Mouse (Mus musculus) neural tube, embryonic 13.5 days (tissue): ENCODE measurements around the gene Slc37a1. TPM values are rescaled to one million over a fixed set of nuclear protein-coding genes. Genes with fewer than 3 reads are reported as not detected.

ENCODE experiments used
- ATAC-seq: fragments of 200-750 bp; cut with Nextera tagmentation; 2 replicates; pipeline ENCODE4 v1.8.0; 2017; ENCODE audit warnings: low read depth, mild to moderate bottlenecking, moderate TSS enrichment, moderate library complexity
- H3K27ac ChIP-seq: fragments of 300-500 bp; sonication (generic); replicated peaks from 2 replicates; pipeline ENCODE4 v1.5.1; 2015; ENCODE audit warnings: moderate library complexity, mild to moderate bottlenecking, inconsistent platforms
- H3K27me3 ChIP-seq: fragments of 300-500 bp; sonication (generic); 2 replicates; pipeline ENCODE4 v1.6.1; 2015; ENCODE audit warnings: mild to moderate bottlenecking, inconsistent platforms
- H3K36me3 ChIP-seq: fragments of 300-500 bp; sonication (generic); 2 replicates; pipeline ENCODE4 v1.6.1; 2015; ENCODE audit warnings: mild to moderate bottlenecking, inconsistent platforms
- H3K4me1 ChIP-seq: fragments of 300-500 bp; sonication (generic); replicated peaks from 2 replicates; pipeline ENCODE4 v1.6.1; 2015; ENCODE audit warnings: inconsistent platforms
- H3K4me2 ChIP-seq: fragments of 300-500 bp; sonication (generic); 2 replicates; pipeline ENCODE4 v1.6.1; 2015; ENCODE audit warnings: inconsistent platforms, mild to moderate bottlenecking, moderate library complexity
- H3K4me3 ChIP-seq: fragments of 300-500 bp; sonication (generic); 2 replicates; pipeline ENCODE4 v1.5.1; 2015; ENCODE audit warnings: mild to moderate bottlenecking, inconsistent platforms
- H3K9ac ChIP-seq: fragments of 300-500 bp; sonication (generic); 2 replicates; pipeline ENCODE4 v1.6.1; 2015; ENCODE audit warnings: moderate library complexity, mild to moderate bottlenecking, inconsistent platforms
- H3K9me3 ChIP-seq: fragments of 300-500 bp; sonication (generic); 2 replicates; pipeline ENCODE4 v1.6.1; 2016; ENCODE audit warnings: inconsistent platforms
- WGBS: fragments of 180-500 bp; shearing (Covaris S2); methylation state at CpG from one replicate; pipeline ENCODE4 v1.1.7; 2015; 5-methylcytosine and 5-hydroxymethylcytosine counted together
- polyA plus RNA-seq: library from polyadenylated mRNA; unstranded; fragments of >200 nt; fragmentation: Nextera tagmentation; extraction: Ambion mirVana; gene quantifications from 2 replicates; pipeline ENCODE4 v1.2.1, GENCODE M21; 2015

The Slc37a1 gene
- polyA plus RNA-seq, 1 experiment from 2014 or later = 13.3 TPM

DNA sequence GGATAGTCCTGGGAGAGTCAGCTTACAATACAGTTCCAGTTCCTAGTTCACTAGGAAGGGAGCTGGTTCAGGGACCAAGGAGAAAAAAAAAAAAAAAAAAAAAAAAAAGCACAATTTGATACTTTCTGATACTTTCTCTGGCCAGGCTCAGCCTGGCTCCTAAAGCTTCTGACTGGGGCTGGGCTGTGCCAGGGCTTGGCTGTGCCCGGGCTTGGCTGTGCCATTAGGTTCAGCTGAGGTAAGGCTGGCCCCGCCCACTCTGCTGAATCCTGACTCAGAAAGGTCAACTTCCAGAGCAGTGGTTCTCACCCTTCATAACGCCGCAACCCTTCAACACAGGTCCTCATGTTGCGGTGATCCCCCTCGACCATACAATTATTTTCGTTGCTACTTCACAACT is 26.2 kb upstream of the Slc37a1 start:
- Histone ChIP-seq H3K4me1 (no peaks in the 10 kb centered on the region), H3K9ac (no peak overlapping the region), H3K27ac (no peak overlapping the region), H3K36me3 (no peaks in the 10 kb centered on the region), H3K27me3 (no peaks in the 10 kb centered on the region), H3K4me2 (no peak overlapping the region), H3K4me3 (no peak overlapping the region), H3K9me3 (no peaks in the 10 kb centered on the region)
- 88% methylated on average over 7 of the region's 7 CpGs for WGBS
- no peak for ATAC-seq

DNA sequence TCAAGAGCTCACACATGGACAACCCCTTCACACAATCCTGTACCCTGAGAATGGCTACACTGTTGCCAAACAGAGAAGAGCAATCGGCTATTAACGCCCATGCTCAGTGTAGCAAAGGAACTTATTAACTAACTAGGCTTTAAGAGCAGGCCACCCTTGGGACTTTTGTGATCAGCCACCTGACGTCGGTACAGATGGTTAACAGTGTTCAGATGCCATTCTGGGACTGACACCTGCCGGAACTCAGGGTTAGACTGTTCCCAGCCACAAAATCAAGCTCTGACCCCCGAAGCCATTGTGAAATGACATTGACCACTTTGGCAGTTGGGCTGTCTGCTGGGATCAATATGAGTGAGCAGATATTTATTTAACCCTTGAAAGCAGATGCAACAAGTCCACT is 25.2 kb upstream of the Slc37a1 start:
- 84% methylated on average over 6 of the region's 6 CpGs for WGBS
- H3K9me3 ChIP-seq = no peaks in the 10 kb centered on the region
- no peak for ATAC-seq

DNA sequence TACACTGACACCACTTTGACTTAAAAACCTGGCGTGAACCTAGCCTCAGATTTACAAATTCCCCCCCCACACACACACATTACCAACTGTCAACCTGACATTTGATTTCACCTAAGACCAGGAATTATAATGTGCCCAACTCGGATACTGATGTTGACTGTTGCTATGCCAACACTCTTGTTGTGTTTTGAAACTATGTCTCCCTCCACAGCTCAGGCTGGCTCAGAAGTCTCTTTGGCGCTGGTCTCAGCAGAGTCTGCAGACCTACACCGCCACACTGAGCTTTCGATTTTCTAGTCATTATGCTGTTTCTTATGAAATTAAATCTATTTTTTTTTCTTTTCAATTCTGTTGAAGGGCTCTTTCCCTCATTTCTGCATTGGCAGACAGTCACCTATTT is 23.9 kb upstream of the Slc37a1 start:
- 82% methylated on average over 5 of the region's 5 CpGs for WGBS
- no peak for ATAC-seq

More for the DNA sequence above, 25.2 kb upstream of the Slc37a1 start:
- H3K4me2 ChIP-seq = no peak overlapping the region
- no peaks in the 10 kb centered on the region for H3K27me3 ChIP-seq
- H3K27ac ChIP-seq = no peak overlapping the region
- no peaks in the 10 kb centered on the region for H3K36me3 ChIP-seq
- no peak overlapping the region for H3K4me3 ChIP-seq
- H3K9ac ChIP-seq = no peak overlapping the region
- H3K4me1 ChIP-seq = no peaks in the 10 kb centered on the region

DNA sequence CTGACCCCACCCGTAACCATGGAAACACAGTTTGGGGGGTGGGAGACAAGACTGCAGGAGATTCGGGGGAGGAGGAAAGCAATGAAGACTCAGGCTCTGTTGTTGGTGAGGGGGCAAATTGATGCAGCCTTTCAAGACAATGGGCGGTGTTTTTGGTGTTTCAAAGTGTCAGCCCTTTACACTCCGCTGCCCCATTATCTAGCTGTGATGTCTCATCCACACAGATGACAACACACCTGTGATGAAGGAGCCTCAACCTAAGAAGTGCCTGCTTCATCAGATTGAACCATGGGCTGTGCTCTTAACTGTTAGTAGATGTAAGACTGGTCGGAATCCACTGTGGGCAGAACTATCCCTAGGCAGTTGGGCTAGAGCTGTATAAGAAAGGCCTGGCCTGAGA is 22.8 kb upstream of the Slc37a1 start:
- Histone ChIP-seq H3K4me1 (no peaks in the 10 kb centered on the region), H3K27me3 (no peaks in the 10 kb centered on the region), H3K4me2 (no peak overlapping the region), H3K36me3 (no peaks in the 10 kb centered on the region), H3K9me3 (no peaks in the 10 kb centered on the region), H3K4me3 (no peak overlapping the region), H3K27ac (no peak overlapping the region), H3K9ac (no peak overlapping the region)
- no peak for ATAC-seq
- 83% methylated on average over 5 of the region's 5 CpGs for WGBS

More for the DNA sequence above, 23.9 kb upstream of the Slc37a1 start:
- Histone ChIP-seq H3K4me1 (no peaks in the 10 kb centered on the region), H3K27ac (no peak overlapping the region), H3K4me2 (no peak overlapping the region), H3K27me3 (no peaks in the 10 kb centered on the region), H3K4me3 (no peak overlapping the region), H3K9ac (no peak overlapping the region), H3K36me3 (no peaks in the 10 kb centered on the region), H3K9me3 (no peaks in the 10 kb centered on the region)

DNA sequence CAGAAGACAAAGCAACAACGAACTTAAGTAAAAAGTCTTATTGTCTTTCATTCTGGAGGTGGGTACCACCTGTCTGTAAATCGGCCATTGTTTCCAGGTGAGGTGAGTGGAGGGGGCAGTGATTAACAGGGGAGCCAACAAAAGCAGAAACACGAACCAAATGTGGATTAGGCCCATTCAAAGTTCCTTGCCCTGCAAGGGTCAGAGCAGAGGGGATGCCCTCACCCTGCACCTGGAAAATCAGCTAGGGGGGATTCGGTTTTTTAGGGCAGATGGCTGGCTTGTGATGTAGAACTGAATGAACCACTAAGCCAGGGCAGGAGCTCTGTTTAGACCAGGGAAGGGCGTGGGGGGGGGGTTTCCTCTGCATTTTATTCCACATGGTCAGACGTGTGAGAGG is 22.2 kb upstream of the Slc37a1 start:
- Histone ChIP-seq H3K36me3 (no peaks in the 10 kb centered on the region), H3K4me2 (no peak overlapping the region)

DNA sequence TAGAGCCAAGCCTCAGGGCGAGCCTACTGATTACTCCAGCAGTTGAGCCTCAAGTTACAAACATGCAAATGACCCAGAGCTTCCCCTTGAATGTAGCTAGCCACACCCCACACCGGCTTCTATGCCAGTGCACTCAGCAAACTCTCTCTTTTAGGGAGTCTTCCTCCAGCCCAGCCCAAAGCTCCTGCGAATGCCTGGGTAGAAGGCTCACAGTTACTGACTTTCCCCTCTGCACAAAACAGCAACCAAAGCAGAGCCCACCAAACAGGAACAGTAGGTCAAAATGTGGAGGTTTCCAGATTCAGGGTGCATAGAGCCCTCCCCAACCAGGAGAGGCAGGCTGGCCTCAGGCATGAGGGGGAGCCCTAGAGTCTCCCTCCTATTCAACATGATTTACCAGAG is 21.4 kb upstream of the Slc37a1 start:
- 16% methylated on average over 3 of the region's 3 CpGs for WGBS
- Histone ChIP-seq H3K4me3 (no peak overlapping the region), H3K9ac (no peak overlapping the region), H3K27ac (no peak overlapping the region), H3K4me2 (no peak overlapping the region), H3K36me3 (no peaks in the 10 kb centered on the region), H3K27me3 (no peaks in the 10 kb centered on the region), H3K4me1 (no peaks in the 10 kb centered on the region), H3K9me3 (no peaks in the 10 kb centered on the region)
- no peak for ATAC-seq

More for the DNA sequence above, 22.2 kb upstream of the Slc37a1 start:
- Histone ChIP-seq H3K27ac (no peak overlapping the region), H3K9ac (no peak overlapping the region), H3K27me3 (no peaks in the 10 kb centered on the region), H3K9me3 (no peaks in the 10 kb centered on the region), H3K4me3 (no peak overlapping the region), H3K4me1 (no peaks in the 10 kb centered on the region)
- ATAC-seq = no peak
- WGBS = 62% methylated on average over 6 of the region's 6 CpGs

DNA sequence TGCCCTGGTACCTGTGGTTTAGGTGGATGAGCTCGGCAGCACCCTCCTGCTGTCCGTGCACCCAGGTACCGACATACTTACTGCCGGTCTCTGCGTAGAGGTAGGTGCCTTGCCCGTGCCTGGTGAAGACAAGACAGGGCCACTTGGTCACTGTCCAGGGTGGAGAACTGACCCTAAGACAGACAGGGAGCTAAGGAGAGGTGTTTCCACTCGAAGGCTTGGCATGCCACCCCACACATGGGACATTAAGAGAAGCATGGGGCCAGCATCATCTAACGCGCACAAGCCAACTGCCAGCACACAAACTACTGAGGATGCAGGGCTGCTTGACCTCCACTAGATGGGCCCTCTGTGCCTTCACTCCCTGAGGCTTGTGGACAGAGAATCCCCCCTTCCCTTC is 20.8 kb upstream of the Slc37a1 start:
- H3K9ac ChIP-seq = no peak overlapping the region
- no peaks in the 10 kb centered on the region for H3K36me3 ChIP-seq
- 91% methylated on average over 9 of the region's 9 CpGs for WGBS
- H3K4me2 ChIP-seq = no peak overlapping the region
- no peaks in the 10 kb centered on the region for H3K9me3 ChIP-seq
- no peaks in the 10 kb centered on the region for H3K4me1 ChIP-seq
- H3K4me3 ChIP-seq = no peak overlapping the region
- H3K27ac ChIP-seq = no peak overlapping the region
- no peaks in the 10 kb centered on the region for H3K27me3 ChIP-seq
- ATAC-seq = no peak

DNA sequence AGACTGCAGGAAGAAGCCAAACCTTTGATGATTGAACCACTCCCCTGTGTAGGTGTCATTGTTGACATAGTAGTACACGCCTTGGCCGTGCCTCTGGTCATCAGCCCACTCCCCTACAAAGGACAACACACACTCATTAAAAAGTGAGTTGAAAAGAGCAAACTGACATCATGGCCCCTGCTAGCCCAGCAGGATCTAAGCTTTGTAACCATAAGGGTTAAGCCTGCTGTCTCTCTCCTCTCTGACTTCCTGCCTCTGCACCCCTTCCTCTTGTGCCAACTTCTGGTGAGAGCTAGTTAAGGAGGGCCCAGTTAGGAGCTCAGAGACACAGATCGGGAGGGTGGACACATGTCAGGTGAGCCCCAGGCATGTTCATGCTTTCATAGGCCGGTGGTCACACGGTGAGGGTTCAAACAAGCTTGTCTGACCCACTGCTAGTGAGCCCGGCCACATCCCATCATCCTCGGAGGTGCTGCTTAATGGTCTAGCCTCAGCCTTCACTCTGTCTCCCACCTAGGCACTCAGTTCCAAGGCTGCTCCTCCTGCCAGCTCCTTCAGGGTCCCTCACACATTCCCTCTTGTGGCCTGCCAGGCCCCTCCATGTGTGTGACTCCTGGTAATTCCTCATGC is 20.2 kb upstream of the Slc37a1 start:
- Histone ChIP-seq H3K9me3 (no peaks in the 10 kb centered on the region), H3K4me2 (no peak overlapping the region), H3K9ac (no peak overlapping the region), H3K27me3 (no peaks in the 10 kb centered on the region), H3K4me3 (no peak overlapping the region), H3K4me1 (no peaks in the 10 kb centered on the region), H3K27ac (no peak overlapping the region), H3K36me3 (no peaks in the 10 kb centered on the region)
- ATAC-seq = no peak
- WGBS = 88% methylated on average over 7 of the region's 7 CpGs

DNA sequence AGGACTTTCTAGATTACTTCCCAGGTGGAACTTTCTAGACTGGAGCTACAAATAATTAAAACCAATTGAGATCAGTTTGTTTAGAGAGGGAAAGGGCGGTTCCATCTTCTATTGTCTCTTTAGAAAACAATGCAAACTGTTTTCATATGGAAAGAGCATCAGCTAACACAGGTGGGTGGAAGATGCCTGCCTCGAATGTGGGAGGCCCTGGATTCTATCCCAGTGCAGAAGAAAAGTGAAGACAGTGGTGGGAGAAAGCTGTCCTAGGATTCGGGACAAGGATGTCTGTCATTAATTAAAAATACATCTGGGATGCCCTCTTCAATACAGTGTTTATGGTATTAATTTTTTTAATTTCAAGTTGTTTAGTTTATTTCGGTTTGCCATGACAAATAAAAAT is 19.5 kb upstream of the Slc37a1 start:
- 77% methylated on average over 4 of the region's 4 CpGs for WGBS
- Histone ChIP-seq H3K4me2 (no peak overlapping the region), H3K36me3 (no peaks in the 10 kb centered on the region), H3K27ac (no peak overlapping the region), H3K4me3 (no peak overlapping the region), H3K4me1 (no peaks in the 10 kb centered on the region), H3K27me3 (no peaks in the 10 kb centered on the region), H3K9ac (no peak overlapping the region), H3K9me3 (no peaks in the 10 kb centered on the region)
- no peak for ATAC-seq

DNA sequence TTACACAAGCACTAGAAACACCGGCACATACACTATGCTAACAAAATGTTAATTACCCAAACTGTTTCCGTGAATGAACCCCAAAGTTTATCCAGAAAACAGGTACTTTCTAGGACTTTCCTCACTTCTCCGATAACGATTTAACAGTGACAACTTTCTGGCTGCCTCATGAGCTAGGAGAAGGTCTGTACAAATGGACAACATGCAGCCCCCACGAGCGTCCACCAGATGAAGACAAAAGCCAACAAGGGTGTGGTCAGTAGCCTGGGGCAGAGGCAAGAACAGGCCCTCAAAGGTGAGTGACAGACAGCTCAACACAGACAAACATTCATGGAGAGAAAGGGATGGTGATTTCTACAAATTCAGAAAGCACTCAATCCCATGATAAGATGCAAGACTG is 19.0 kb upstream of the Slc37a1 start:
- no peaks in the 10 kb centered on the region for H3K27me3 ChIP-seq
- no peak overlapping the region for H3K9ac ChIP-seq
- no peak for ATAC-seq
- H3K27ac ChIP-seq = no peak overlapping the region
- H3K4me3 ChIP-seq = no peak overlapping the region
- H3K9me3 ChIP-seq = no peaks in the 10 kb centered on the region
- no peaks in the 10 kb centered on the region for H3K36me3 ChIP-seq
- no peaks in the 10 kb centered on the region for H3K4me1 ChIP-seq
- WGBS = 87% methylated on average over 6 of the region's 6 CpGs
- H3K4me2 ChIP-seq = no peak overlapping the region

DNA sequence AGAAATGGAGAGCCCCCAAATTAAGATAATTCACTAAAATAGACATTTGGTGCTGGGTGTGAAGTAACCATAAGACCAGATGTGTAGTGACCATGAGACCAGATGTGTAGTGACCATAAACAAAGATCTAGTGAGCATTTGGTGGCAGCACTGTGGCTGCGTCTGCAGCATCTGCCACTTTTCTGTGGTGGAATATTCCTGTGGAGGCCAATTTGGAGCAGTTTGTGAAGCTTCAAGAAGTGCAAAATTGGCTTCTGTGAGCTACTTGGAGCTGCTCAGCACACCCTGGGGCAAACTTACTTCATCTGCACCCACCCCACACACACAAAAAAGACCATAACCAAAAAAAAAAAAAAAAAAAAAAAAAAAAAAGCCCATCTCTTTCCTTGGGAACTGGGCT is 18.6 kb upstream of the Slc37a1 start:
- Histone ChIP-seq H3K4me3 (no peak overlapping the region), H3K4me1 (no peaks in the 10 kb centered on the region), H3K27ac (no peak overlapping the region), H3K9me3 (no peaks in the 10 kb centered on the region), H3K4me2 (no peak overlapping the region), H3K27me3 (no peaks in the 10 kb centered on the region), H3K9ac (no peak overlapping the region), H3K36me3 (no peaks in the 10 kb centered on the region)
- no peak for ATAC-seq
- 83% methylated on average over 1 of the region's 1 CpGs for WGBS

DNA sequence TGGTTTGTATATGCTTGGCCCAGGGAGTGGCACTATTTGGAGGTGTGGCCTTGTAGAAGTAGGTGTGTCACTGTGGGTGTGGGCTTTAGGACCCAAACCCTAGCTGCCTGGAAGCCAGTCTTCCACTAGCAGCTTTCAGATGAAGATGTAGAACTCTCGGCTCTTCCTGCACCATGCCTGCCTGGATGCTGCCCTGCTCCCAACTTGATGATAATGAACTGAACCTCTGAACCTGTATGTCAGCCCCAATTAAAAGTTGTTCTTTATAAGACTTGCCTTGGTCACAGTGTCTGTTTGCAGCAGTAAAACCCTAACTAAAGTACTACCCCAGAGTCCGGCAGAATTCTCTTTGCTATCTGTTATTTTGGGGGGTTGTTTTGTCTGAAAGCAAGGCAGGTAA is 16.8 kb upstream of the Slc37a1 start:
- H3K27me3 ChIP-seq = no peaks in the 10 kb centered on the region
- H3K27ac ChIP-seq = no peak overlapping the region
- H3K9ac ChIP-seq = no peak overlapping the region
- no peaks in the 10 kb centered on the region for H3K9me3 ChIP-seq
- WGBS = 92% methylated on average over 2 of the region's 2 CpGs
- H3K4me1 ChIP-seq = no peaks in the 10 kb centered on the region
- ATAC-seq = no peak
- no peak overlapping the region for H3K4me2 ChIP-seq
- H3K36me3 ChIP-seq = no peaks in the 10 kb centered on the region
- no peak overlapping the region for H3K4me3 ChIP-seq

DNA sequence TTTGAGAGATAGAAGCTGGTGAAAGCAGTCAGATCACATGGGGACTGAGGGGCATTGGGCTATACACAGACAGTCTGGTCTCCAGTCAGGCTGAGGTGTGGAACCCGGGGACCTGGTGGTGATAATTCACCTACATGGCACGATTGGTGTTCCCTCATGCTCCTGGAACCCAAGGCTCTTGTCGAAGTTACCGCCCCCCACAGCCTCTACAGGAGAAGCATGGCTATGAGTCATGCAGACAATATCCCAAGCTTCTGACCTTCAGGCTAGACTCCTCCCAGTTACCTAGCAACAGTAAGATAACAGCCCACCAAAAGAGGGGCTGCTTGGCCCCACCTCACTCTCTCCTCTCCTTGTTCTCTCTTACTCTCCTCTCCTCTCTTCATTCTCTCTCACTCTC is 16.3 kb upstream of the Slc37a1 start:
- Histone ChIP-seq H3K27me3 (no peaks in the 10 kb centered on the region), H3K4me1 (no peaks in the 10 kb centered on the region), H3K4me3 (no peak overlapping the region), H3K27ac (no peak overlapping the region), H3K9ac (no peak overlapping the region), H3K36me3 (no peaks in the 10 kb centered on the region), H3K9me3 (no peaks in the 10 kb centered on the region), H3K4me2 (no peak overlapping the region)
- no peak for ATAC-seq
- 94% methylated on average over 4 of the region's 4 CpGs for WGBS
